Mouse (Mus musculus): ENCODE measurements around the gene E030025P04Rik. TPM values are rescaled to one million over a fixed set of nuclear protein-coding genes. Genes with fewer than 3 reads are reported as not detected.

E030025P04Rik gene
- polyA plus RNA-seq, 1 experiment from 2014 or later: not detected

DNA sequence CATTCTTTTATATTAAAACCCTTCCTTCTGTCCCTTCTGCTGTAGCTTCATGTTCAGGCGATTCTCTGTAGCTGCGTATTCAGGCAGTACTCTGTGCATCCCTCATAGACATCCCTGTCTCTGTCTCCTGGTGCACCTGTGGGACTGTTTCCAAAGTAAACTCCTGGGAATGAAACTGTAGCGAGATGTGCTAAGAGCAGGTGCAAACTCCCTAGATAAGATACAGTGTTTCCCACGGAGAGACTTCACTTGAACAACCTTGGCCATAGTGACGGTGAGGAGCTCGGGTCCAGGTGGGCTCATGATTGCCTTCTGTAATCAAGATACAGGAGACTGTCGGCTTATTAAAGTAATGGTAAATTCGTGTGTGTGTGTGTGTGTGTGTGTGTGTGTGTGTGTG, 41.5 kb downstream of the E030025P04Rik start:
- H3K27ac ChIP-seq: no peak overlapping the region
- no peaks in the 10 kb centered on the region for H3K27me3 ChIP-seq
- H3K9ac ChIP-seq (replicated peaks): no peak overlapping the region
- H3K4me2 ChIP-seq: no peak overlapping the region
- H3K9me3 ChIP-seq: no peaks in the 10 kb centered on the region
- WGBS: 91% methylated on average over 8 of the region's 8 CpGs
- no peak for ATAC-seq (ENCODE audit: insufficient number of reproducible peaks, insufficient read depth, low FRiP score, low TSS enrichment, low read depth)
- H3K4me3 ChIP-seq (replicated peaks): no peak overlapping the region
- no peaks in the 10 kb centered on the region for H3K36me3 ChIP-seq
- H3K4me1 ChIP-seq (replicated peaks): peaks cover 22% of the 10 kb centered on the region

DNA sequence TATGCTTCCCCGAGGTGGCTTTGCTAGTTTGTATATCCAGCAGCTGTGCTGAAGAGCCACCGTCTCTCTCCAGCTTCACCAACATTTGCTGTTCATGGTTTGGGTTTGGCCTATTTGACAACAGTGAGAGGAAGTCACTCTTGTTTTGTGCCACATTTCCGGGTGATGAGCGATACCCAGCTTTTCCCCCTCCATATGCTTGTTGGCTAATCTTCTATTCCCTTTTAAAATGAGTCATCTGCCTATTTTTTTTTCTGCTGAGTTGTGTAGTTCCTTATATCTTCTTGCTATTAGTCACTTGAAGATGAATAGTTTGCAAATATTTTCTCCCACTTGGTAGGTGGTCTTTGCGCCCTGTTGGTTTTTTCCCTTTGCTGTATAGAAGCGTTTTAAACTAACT, 43.9 kb downstream of the E030025P04Rik start:
- no peaks in the 10 kb centered on the region for H3K9me3 ChIP-seq
- H3K36me3 ChIP-seq: no peaks in the 10 kb centered on the region
- WGBS: 90% methylated on average over 6 of the region's 6 CpGs
- H3K4me2 ChIP-seq: no peak overlapping the region
- H3K4me1 ChIP-seq (replicated peaks): peaks cover 11% of the 10 kb centered on the region
- no peak overlapping the region for H3K4me3 ChIP-seq (replicated peaks)
- no peak overlapping the region for H3K27ac ChIP-seq
- no peak for ATAC-seq (ENCODE audit: insufficient number of reproducible peaks, insufficient read depth, low FRiP score, low TSS enrichment, low read depth)
- H3K9ac ChIP-seq (replicated peaks): no peak overlapping the region
- no peaks in the 10 kb centered on the region for H3K27me3 ChIP-seq

DNA sequence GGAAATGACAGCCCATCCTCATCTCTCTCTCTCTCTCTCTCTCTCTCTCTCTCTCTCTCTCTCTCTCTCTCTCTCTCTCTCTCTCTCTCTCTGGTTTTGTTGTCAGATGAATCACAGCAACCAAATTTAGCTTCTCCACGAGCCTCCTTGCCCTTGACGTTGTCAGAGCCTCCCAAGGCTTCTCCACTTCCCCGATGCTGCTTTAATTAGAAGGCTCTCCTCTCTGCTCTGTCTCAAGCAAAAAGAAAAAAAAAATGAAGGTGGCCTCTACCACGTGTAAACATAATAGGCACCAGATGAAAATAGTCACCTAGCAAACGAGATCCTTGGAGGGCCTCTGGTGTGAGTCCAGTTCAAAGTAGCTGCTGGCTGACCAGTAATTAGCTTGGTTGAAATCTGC, 52.3 kb downstream of the E030025P04Rik start:
- Histone ChIP-seq H3K27ac (no peak overlapping the region), H3K36me3 (no peaks in the 10 kb centered on the region), H3K9ac (replicated peaks) (no peak overlapping the region), H3K9me3 (no peaks in the 10 kb centered on the region), H3K4me1 (replicated peaks) (peaks cover 17% of the 10 kb centered on the region), H3K4me2 (no peak overlapping the region), H3K4me3 (replicated peaks) (no peak overlapping the region), H3K27me3 (no peaks in the 10 kb centered on the region)
- WGBS: 10% methylated on average over 5 of the region's 5 CpGs
- ATAC-seq (ENCODE audit: insufficient number of reproducible peaks, insufficient read depth, low FRiP score, low TSS enrichment, low read depth): no peak

Other genes starting within 250 kb of the E030025P04Rik start
- gene Axin2, start 224.0 kb downstream of the E030025P04Rik start, polyA plus RNA-seq (2016; fragmentation: Nextera tagmentation; extraction: Ambion mirVana): 19.6 and 20.2 TPM in 2 replicates
- gene Rgs9, start 153.8 kb upstream of the E030025P04Rik start, polyA plus RNA-seq (2016; fragmentation: Nextera tagmentation; extraction: Ambion mirVana): 4.1 and 5.7 TPM in 2 replicates
- 20.3 and 22.2 TPM in 2 replicates for gene Gna13, start 218.5 kb upstream of the E030025P04Rik start, polyA plus RNA-seq (2016; fragmentation: Nextera tagmentation; extraction: Ambion mirVana)